Mouse (Mus musculus): ENCODE data around the gene Ndufb4.

GRCm38 (mm10) chr16:37603431-37603830 lies 50.8 kb downstream of the Ndufb4 start:
- no peak for TF ChIP-seq POLR2A (IDR thresholded peaks at IDR 0.05; ENCODE audit: low read depth, low read length)
- no peak for TF ChIP-seq CTCF (conservative IDR thresholded peaks at IDR 0.05; ENCODE audit: insufficient read depth, insufficient read length, low read depth, low read length)

Measured in kidney, adult 2 months (tissue).